Mouse (Mus musculus): Measurements from ENCODE around the gene D630003M21Rik. TPM values are rescaled to one million over a fixed set of nuclear protein-coding genes. Genes with fewer than 3 reads are reported as not detected.

D630003M21Rik gene
- polyA plus RNA-seq, 1 experiment from 2014 or later = 1.8 TPM

GRCm38 (mm10) chr2:158138778-158139177 is 90.2 kb downstream of the D630003M21Rik start:
- H3K4me1 ChIP-seq (replicated peaks; ENCODE audit: control insufficient read depth, insufficient read depth, low read length) = peaks cover 15% of the 10 kb centered on the region
- no peak overlapping the region for H3K4me2 ChIP-seq (ENCODE audit: low read length)
- no peaks in the 10 kb centered on the region for H3K36me3 ChIP-seq (ENCODE audit: control insufficient read depth, insufficient read depth)
- no peaks in the 10 kb centered on the region for H3K27me3 ChIP-seq (replicated peaks; ENCODE audit: control insufficient read depth, insufficient read depth, low read length)
- no peak for ATAC-seq
- no peak overlapping the region for H3K27ac ChIP-seq (ENCODE audit: low read length)
- H3K9me3 ChIP-seq (ENCODE audit: control insufficient read depth, low read length) = no peaks in the 10 kb centered on the region
- no peak overlapping the region for H3K9ac ChIP-seq (replicated peaks; ENCODE audit: low read depth, low read length)
- WGBS = 89% methylated on average over 9 of the region's 9 CpGs
- H3K4me3 ChIP-seq (replicated peaks; ENCODE audit: low read length) = no peak overlapping the region

DNA sequence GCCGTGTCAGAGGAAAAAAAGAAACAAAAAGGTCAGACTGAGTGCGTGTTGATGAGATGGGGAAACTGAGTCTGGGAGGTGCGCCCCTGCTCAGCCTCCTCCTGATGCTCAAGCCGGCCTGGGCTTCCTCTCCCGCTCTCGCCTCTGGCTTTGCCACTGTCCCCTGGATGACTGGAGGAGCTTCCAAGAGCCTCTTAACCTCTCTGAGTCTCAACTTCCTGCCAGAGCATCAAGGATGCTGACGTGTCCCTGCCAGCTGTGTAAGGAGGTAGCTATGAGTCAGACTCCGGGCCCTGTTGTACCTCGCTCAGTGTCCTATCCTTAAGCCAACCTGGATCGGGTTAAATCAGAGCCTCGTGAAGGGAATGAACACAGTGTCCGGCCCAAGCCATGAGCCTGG is 91.3 kb downstream of the D630003M21Rik start:
- Histone ChIP-seq H3K4me2 (ENCODE audit: low read length) (no peak overlapping the region), H3K27ac (ENCODE audit: low read length) (no peak overlapping the region), H3K9me3 (ENCODE audit: control insufficient read depth, low read length) (no peaks in the 10 kb centered on the region), H3K4me1 (replicated peaks; ENCODE audit: control insufficient read depth, insufficient read depth, low read length) (peaks cover 15% of the 10 kb centered on the region), H3K9ac (replicated peaks; ENCODE audit: low read depth, low read length) (no peak overlapping the region), H3K4me3 (replicated peaks; ENCODE audit: low read length) (no peak overlapping the region), H3K36me3 (ENCODE audit: control insufficient read depth, insufficient read depth) (no peaks in the 10 kb centered on the region), H3K27me3 (replicated peaks; ENCODE audit: control insufficient read depth, insufficient read depth, low read length) (no peaks in the 10 kb centered on the region)
- ATAC-seq = no peak
- WGBS = 88% methylated on average over 12 of the region's 12 CpGs

GRCm38 (mm10) chr2:158136205-158136604 is 92.8 kb downstream of the D630003M21Rik start:
- 63% methylated on average over 7 of the region's 7 CpGs for WGBS
- Histone ChIP-seq H3K27me3 (replicated peaks; ENCODE audit: control insufficient read depth, insufficient read depth, low read length) (no peaks in the 10 kb centered on the region), H3K36me3 (ENCODE audit: control insufficient read depth, insufficient read depth) (no peaks in the 10 kb centered on the region), H3K4me2 (ENCODE audit: low read length) (no peak overlapping the region), H3K4me3 (replicated peaks; ENCODE audit: low read length) (no peak overlapping the region), H3K9me3 (ENCODE audit: control insufficient read depth, low read length) (no peaks in the 10 kb centered on the region), H3K9ac (replicated peaks; ENCODE audit: low read depth, low read length) (no peak overlapping the region), H3K27ac (ENCODE audit: low read length) (no peak overlapping the region), H3K4me1 (replicated peaks; ENCODE audit: control insufficient read depth, insufficient read depth, low read length) (peaks cover 15% of the 10 kb centered on the region)
- no peak for ATAC-seq

GRCm38 (mm10) chr2:158133050-158133449 is 96.0 kb downstream of the D630003M21Rik start:
- Histone ChIP-seq H3K4me3 (replicated peaks; ENCODE audit: low read length) (no peak overlapping the region), H3K36me3 (ENCODE audit: control insufficient read depth, insufficient read depth) (no peaks in the 10 kb centered on the region), H3K9ac (replicated peaks; ENCODE audit: low read depth, low read length) (no peak overlapping the region), H3K4me2 (ENCODE audit: low read length) (no peak overlapping the region), H3K9me3 (ENCODE audit: control insufficient read depth, low read length) (no peaks in the 10 kb centered on the region), H3K27me3 (replicated peaks; ENCODE audit: control insufficient read depth, insufficient read depth, low read length) (no peaks in the 10 kb centered on the region), H3K27ac (ENCODE audit: low read length) (no peak overlapping the region), H3K4me1 (replicated peaks; ENCODE audit: control insufficient read depth, insufficient read depth, low read length) (peaks cover 7% of the 10 kb centered on the region; the same call in 1 of the 2 replicates)
- ATAC-seq = no peak
- 84% methylated on average over 6 of the region's 6 CpGs for whole genome bisulfite sequencing

Small RNA genes within 50 kb of the gene (microRNA-seq; reads per million reads assigned to microRNA genes)
- gene Mir7685 = not detected

Other genes with a start within 250 kb of the D630003M21Rik start
- 21.1 and 22.1 TPM in 2 replicates for gene Tti1, start 200.8 kb downstream of the D630003M21Rik start, polyA plus RNA-seq (2015; fragmentation: Nextera tagmentation; extraction: Ambion mirVana)
- gene Rprd1b, start 200.7 kb downstream of the D630003M21Rik start, polyA plus RNA-seq (2015; fragmentation: Nextera tagmentation; extraction: Ambion mirVana) = 36.6 and 44.6 TPM in 2 replicates
- 5.0 and 7.5 TPM in 2 replicates for gene Tgm2, start 82.8 kb downstream of the D630003M21Rik start, polyA plus RNA-seq (2015; fragmentation: Nextera tagmentation; extraction: Ambion mirVana)
- not detected in 2 replicates for gene Bpi, start 28.9 kb upstream of the D630003M21Rik start, polyA plus RNA-seq (2015; fragmentation: Nextera tagmentation; extraction: Ambion mirVana)
- gene Lbp, start 77.3 kb upstream of the D630003M21Rik start, polyA plus RNA-seq (2015; fragmentation: Nextera tagmentation; extraction: Ambion mirVana) = 2.4 and 3.2 TPM in 2 replicates
- gene Snhg11, start 146.4 kb upstream of the D630003M21Rik start, polyA plus RNA-seq (2015; fragmentation: Nextera tagmentation; extraction: Ambion mirVana) = 49.7 and 217 TPM in 2 replicates
- 24.7 and 26.9 TPM in 2 replicates for gene Ralgapb, start 180.6 kb upstream of the D630003M21Rik start, polyA plus RNA-seq (2015; fragmentation: Nextera tagmentation; extraction: Ambion mirVana)

Measured in forebrain, embryonic 16.5 days (tissue).